Mouse (Mus musculus): ENCODE data around the gene Podnl1. TPM values are rescaled to one million over a fixed set of nuclear protein-coding genes. Genes with fewer than 3 reads are reported as not detected.

Gene Podnl1
- polyA plus RNA-seq, 2 experiments: 1.3 to 4.9 TPM

- Histone ChIP-seq H3K9ac (ENCODE audit: low read depth, low read length, severe bottlenecking) (peak within 1 kb of the TSS; percentile 82), H3K4me3 (replicated peaks; ENCODE audit: low read length) (peak within 1 kb of the TSS; percentile 68), H3K27me3 (ENCODE audit: control insufficient read depth, insufficient read depth, low read length) (no peaks in the 10 kb centered on the region), H3K36me3 (ENCODE audit: control insufficient read depth, insufficient read depth, low read length) (peaks cover 21% of the 10 kb centered on the region), H3K4me1 (ENCODE audit: control insufficient read depth, insufficient read depth, low read length) (peaks cover 11% of the 10 kb centered on the region), H3K4me2 (replicated peaks; ENCODE audit: low read depth, low read length, severe bottlenecking) (peak within 1 kb of the TSS; percentile 74), H3K27ac (replicated peaks; ENCODE audit: low read depth, low read length) (peak within 1 kb of the TSS; percentile 90), H3K9me3 (ENCODE audit: control insufficient read depth, low read length) (no peaks in the 10 kb centered on the region)
- TF ChIP-seq POLR2A (IDR thresholded peaks at IDR 0.05; ENCODE audit: borderline replicate concordance, extremely low read depth, insufficient read depth, insufficient read length): peak; percentile 76; the same call in 1 of the 2 replicates
- WGBS: 9% methylated on average over 35 of the region's 42 CpGs
- ATAC-seq (ENCODE audit: low FRiP score, low read depth) (peak; percentile 97), DNase-seq (ENCODE audit: low spot score) (peak; percentile 100)
These were observed 20.8 kb upstream of the Podnl1 start, which contains the start of gene Dcaf15 for GRCm38 (mm10) chr8:84104697-84105609. Gene Dcaf15, minus strand, starts transcription at chr8:84104768.

DNA sequence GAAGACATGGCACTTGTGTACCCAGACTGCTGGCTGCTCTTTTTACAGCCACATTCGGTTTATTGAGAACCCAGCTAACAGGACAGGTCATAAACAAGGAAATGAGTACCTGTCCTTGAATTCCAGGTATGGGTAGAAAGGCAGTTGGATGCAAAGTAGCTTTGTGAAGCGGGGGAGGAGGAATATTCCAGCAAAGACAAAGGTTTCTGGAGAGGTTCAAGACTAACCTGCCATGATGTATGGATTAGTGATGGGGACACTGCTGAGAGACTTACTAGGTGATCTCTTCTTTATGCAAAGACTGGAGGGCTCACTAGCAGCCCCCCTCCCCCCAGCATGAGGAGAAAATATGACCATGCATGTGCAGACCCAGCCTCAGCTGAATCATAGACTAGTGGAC lies 20.1 kb upstream of the Podnl1 start:
- Histone ChIP-seq H3K9ac (ENCODE audit: low read depth, low read length, severe bottlenecking) (no peak overlapping the region), H3K4me3 (replicated peaks; ENCODE audit: low read length) (no peak overlapping the region), H3K36me3 (ENCODE audit: control insufficient read depth, insufficient read depth, low read length) (peaks cover 16% of the 10 kb centered on the region), H3K9me3 (ENCODE audit: control insufficient read depth, low read length) (no peaks in the 10 kb centered on the region), H3K4me1 (ENCODE audit: control insufficient read depth, insufficient read depth, low read length) (peaks cover 11% of the 10 kb centered on the region), H3K27ac (replicated peaks; ENCODE audit: low read depth, low read length) (no peak overlapping the region), H3K27me3 (ENCODE audit: control insufficient read depth, insufficient read depth, low read length) (no peaks in the 10 kb centered on the region), H3K4me2 (replicated peaks; ENCODE audit: low read depth, low read length, severe bottlenecking) (peak overlapping the region; percentile 44; the same call in 1 of the 2 replicates)
- 61% methylated on average over 2 of the region's 2 CpGs for WGBS
- no peak for DNase-seq (ENCODE audit: low spot score)
- no peak for ATAC-seq (ENCODE audit: low FRiP score, low read depth)
- TF ChIP-seq POLR2A (IDR thresholded peaks at IDR 0.05; ENCODE audit: borderline replicate concordance, extremely low read depth, insufficient read depth, insufficient read length): no peak

DNA sequence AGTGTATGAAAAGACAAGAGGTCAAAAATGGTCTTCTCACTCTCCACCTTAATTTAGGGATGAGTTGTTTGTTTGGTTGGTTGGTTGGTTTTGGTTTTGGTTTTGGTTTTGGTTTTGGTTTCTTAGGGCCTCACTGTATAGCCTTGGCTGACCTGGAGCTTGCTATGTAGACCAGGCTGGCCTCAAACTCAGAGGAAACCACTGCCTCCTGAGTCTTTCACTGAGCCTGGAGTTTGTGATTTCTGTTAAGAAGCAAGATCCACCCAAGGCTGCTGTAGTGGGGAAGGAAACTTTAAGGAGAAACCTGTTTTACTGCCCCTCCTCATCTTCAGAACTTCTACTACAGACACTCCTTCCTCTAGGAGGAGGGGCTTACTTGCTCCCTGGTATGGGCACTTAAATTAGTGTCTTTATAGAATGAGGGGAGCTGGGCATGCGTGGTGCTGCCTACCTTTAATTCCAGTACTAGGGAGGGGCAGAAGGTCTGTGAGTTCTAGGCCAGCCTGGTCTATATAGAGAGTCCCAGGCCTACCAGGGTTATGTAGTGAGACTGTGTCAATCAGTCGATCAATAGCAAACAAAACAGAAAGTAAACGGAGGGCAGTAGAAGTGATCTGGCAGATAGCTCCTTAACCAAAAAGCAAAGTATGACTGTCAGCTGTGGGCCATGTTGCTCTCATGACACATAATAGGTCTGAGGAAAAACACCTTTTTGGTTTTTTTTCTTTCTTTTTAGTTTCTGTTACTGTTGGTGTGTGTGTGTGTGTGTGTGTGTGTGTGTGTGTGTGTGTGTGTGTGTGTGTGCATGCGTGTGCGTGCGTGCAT lies 19.4 kb upstream of the Podnl1 start:
- Histone ChIP-seq H3K9ac (ENCODE audit: low read depth, low read length, severe bottlenecking) (no peak overlapping the region), H3K27me3 (ENCODE audit: control insufficient read depth, insufficient read depth, low read length) (no peaks in the 10 kb centered on the region), H3K4me2 (replicated peaks; ENCODE audit: low read depth, low read length, severe bottlenecking) (no peak overlapping the region), H3K27ac (replicated peaks; ENCODE audit: low read depth, low read length) (no peak overlapping the region), H3K36me3 (ENCODE audit: control insufficient read depth, insufficient read depth, low read length) (peaks cover 13% of the 10 kb centered on the region), H3K4me1 (ENCODE audit: control insufficient read depth, insufficient read depth, low read length) (peaks cover 11% of the 10 kb centered on the region), H3K9me3 (ENCODE audit: control insufficient read depth, low read length) (no peaks in the 10 kb centered on the region), H3K4me3 (replicated peaks; ENCODE audit: low read length) (no peak overlapping the region)
- DNase-seq (ENCODE audit: low spot score) (no peak), ATAC-seq (ENCODE audit: low FRiP score, low read depth) (no peak)
- WGBS: 92% methylated on average over 5 of the region's 6 CpGs
- no peak for TF ChIP-seq POLR2A (IDR thresholded peaks at IDR 0.05; ENCODE audit: borderline replicate concordance, extremely low read depth, insufficient read depth, insufficient read length)

DNA sequence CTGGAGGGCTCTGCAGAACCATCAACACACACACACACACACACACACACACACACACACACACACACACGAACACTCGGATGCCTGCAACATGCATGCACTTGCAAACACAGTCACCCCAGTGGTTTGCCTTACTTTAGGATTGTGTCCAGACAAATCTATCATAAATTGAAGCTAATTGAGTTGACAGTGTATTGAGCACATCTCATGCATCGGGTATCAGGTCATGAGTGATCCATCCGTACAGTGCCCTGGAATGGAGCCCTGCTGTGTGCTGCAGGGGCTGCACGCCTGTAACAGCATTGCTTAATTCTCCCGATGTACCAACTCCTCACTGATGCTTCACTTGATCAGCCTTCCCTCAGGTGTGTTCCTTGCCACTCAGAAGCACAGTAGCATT lies 10.1 kb upstream of the Podnl1 start:
- Histone ChIP-seq H3K27me3 (ENCODE audit: control insufficient read depth, insufficient read depth, low read length) (no peaks in the 10 kb centered on the region), H3K4me2 (replicated peaks; ENCODE audit: low read depth, low read length, severe bottlenecking) (no peak overlapping the region), H3K36me3 (ENCODE audit: control insufficient read depth, insufficient read depth, low read length) (no peaks in the 10 kb centered on the region), H3K9ac (ENCODE audit: low read depth, low read length, severe bottlenecking) (no peak overlapping the region), H3K27ac (replicated peaks; ENCODE audit: low read depth, low read length) (no peak overlapping the region), H3K4me1 (ENCODE audit: control insufficient read depth, insufficient read depth, low read length) (no peaks in the 10 kb centered on the region), H3K4me3 (replicated peaks; ENCODE audit: low read length) (no peak overlapping the region), H3K9me3 (ENCODE audit: control insufficient read depth, low read length) (no peaks in the 10 kb centered on the region)
- DNase-seq (ENCODE audit: low spot score) (no peak), ATAC-seq (ENCODE audit: low FRiP score, low read depth) (no peak)
- TF ChIP-seq POLR2A (IDR thresholded peaks at IDR 0.05; ENCODE audit: borderline replicate concordance, extremely low read depth, insufficient read depth, insufficient read length): no peak
- 85% methylated on average over 6 of the region's 6 CpGs for WGBS

DNA sequence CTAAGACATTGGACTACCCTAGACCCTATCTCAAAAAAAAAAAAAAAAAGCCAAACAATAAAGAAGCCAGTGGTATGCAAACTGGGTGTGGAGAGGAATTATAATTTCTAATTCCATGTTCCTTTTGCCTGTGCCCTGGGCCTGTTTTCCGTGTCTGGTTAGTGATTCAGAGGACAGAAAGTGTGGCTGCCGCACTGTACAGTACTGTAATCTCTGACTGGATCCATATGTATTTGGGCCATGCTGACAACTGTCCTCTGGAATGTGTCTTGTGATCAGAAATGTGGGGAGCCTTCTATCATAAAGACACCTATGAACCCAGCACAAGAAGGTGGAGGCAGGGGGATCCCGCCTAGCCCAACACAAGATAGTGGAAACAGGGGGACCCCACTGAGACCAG lies 3.6 kb upstream of the Podnl1 start:
- Histone ChIP-seq H3K9ac (ENCODE audit: low read depth, low read length, severe bottlenecking) (no peak overlapping the region), H3K4me1 (ENCODE audit: control insufficient read depth, insufficient read depth, low read length) (peaks cover 3% of the 10 kb centered on the region; the same call in 1 of the 2 replicates), H3K36me3 (ENCODE audit: control insufficient read depth, insufficient read depth, low read length) (no peaks in the 10 kb centered on the region), H3K9me3 (ENCODE audit: control insufficient read depth, low read length) (no peaks in the 10 kb centered on the region), H3K27ac (replicated peaks; ENCODE audit: low read depth, low read length) (no peak overlapping the region), H3K27me3 (ENCODE audit: control insufficient read depth, insufficient read depth, low read length) (no peaks in the 10 kb centered on the region), H3K4me2 (replicated peaks; ENCODE audit: low read depth, low read length, severe bottlenecking) (no peak overlapping the region), H3K4me3 (replicated peaks; ENCODE audit: low read length) (no peak overlapping the region)
- no peak for TF ChIP-seq POLR2A (IDR thresholded peaks at IDR 0.05; ENCODE audit: borderline replicate concordance, extremely low read depth, insufficient read depth, insufficient read length)
- 84% methylated on average over 3 of the region's 3 CpGs for WGBS
- ATAC-seq (ENCODE audit: low FRiP score, low read depth) (no peak), DNase-seq (ENCODE audit: low spot score) (no peak)
